Mouse (Mus musculus) heart, adult 10 weeks (tissue): ENCODE measurements around the gene Rab36. TPM values are rescaled to one million over a fixed set of nuclear protein-coding genes. Genes with fewer than 3 reads are reported as not detected.

Experiments used
- polyA plus RNA-seq: library from polyadenylated mRNA; stranded (reverse); fragments of 350-450 nt; fragmentation: Illumina TruSeq; extraction: RNeasy Lipid Tissue Mini Kit (QIAGEN cat#74804); gene quantifications from one replicate; pipeline ENCODE4 v1.2.3, GENCODE M21; 2014; ENCODE audit warnings: low read depth, low replicate concordance

The Rab36 gene
- polyA plus RNA-seq, result 1.4 TPM

DNA sequence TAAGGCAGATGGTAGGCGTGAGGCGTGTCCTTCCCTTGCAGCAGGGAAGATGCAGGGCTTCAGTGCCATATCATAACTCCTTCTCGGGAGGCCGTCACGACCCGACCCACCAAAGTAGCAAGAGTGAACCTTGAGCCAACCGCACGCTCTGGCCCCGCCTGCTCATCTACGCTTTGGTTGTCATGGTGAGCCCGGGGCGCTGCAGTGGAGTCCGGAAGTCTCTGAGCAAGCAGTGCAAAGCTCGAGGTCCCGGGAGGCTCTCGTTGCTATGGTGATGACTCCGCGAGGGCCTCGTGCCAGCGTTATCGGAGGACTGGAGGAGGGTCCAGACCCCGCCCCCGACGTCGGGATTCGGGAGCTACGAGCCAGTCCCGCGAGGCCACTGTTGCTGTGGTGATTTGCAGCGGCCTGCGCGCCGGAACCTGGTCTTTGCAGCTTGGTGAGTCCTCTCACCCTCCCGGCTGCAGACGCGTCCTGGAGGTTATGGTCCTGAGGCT is at the start of gene Rab36:
Gene Rab36, plus strand, starts transcription at position 176 of the 497 bp plus-strand sequence.

DNA sequence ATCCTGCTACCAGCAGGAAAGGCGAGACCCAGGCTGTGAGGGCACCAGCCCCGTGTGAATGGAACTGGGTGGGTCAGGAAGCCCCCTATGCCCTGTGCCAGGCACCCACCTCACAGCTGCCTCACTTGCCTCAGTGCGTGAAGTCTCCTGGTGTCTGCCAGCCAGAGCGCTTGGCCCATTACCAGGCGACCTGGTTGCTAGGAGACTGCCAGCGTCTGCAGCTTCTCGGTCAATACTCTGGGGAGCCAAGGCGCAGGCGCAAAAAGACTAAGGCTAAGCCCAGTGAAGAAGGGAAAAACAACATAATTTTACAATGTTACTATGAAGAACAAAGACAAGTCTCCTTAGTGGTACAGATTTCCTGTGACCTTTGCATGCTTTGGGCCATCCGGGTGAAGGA is 4.5 kb upstream of the Rab36 start, which contains the start of gene Rsph14:
Gene Rsph14, minus strand, starts transcription at position 192 of the 400 bp plus-strand sequence.

DNA sequence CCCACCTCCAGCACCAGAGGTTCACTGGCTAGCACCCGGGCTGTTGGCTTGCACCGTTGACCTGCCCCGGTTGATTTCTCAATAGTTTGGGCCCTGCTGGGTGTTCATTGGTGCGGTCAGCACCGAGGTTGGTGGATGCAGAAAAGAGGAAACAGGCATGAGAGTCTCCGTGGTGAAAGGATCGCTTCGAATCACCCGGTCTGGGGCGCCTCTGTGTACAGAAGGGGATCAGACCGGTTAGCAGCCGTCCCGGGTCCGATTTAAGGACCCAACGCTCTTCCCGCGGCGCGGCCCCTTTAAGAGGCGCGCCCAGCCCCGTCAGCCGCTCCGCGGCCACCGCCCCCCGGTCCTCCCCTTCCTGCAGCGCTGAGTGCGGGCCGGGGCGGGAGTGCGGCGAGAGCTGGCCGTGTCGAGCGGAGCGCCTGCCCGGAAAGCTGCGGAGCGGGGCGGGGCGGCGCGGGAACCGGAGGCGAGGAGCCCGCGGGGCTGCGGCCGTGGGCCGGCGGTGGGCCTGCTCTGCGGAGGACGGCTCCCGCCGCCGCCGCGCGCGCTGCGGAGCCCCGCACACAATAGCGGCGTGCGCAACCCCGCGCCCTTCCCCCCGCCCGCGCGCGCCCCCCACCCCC is 23.5 kb downstream of the Rab36 start, which contains the start of gene Bcr:
Gene Bcr, plus strand, starts transcription at position 376 of the 626 bp plus-strand sequence.

Other genes starting within 250 kb of the Rab36 start
- gene Gnaz, start 69.9 kb upstream of the Rab36 start, polyA plus RNA-seq, result 0.86 TPM
- not detected for gene Rsph14, start 4.5 kb upstream of the Rab36 start, polyA plus RNA-seq
- 8.5 TPM for gene Bcr, start 23.5 kb downstream of the Rab36 start, polyA plus RNA-seq
- 27.6 TPM for gene Specc1l, start 175.0 kb downstream of the Rab36 start, polyA plus RNA-seq